Mouse (Mus musculus): ENCODE data around the gene Nenf. TPM values are rescaled to one million over a fixed set of nuclear protein-coding genes. Genes with fewer than 3 reads are reported as not detected.

Gene Nenf
- total and polyA plus RNA-seq, 3 experiments: 78.7 to 249 (median 94.3) TPM

DNA sequence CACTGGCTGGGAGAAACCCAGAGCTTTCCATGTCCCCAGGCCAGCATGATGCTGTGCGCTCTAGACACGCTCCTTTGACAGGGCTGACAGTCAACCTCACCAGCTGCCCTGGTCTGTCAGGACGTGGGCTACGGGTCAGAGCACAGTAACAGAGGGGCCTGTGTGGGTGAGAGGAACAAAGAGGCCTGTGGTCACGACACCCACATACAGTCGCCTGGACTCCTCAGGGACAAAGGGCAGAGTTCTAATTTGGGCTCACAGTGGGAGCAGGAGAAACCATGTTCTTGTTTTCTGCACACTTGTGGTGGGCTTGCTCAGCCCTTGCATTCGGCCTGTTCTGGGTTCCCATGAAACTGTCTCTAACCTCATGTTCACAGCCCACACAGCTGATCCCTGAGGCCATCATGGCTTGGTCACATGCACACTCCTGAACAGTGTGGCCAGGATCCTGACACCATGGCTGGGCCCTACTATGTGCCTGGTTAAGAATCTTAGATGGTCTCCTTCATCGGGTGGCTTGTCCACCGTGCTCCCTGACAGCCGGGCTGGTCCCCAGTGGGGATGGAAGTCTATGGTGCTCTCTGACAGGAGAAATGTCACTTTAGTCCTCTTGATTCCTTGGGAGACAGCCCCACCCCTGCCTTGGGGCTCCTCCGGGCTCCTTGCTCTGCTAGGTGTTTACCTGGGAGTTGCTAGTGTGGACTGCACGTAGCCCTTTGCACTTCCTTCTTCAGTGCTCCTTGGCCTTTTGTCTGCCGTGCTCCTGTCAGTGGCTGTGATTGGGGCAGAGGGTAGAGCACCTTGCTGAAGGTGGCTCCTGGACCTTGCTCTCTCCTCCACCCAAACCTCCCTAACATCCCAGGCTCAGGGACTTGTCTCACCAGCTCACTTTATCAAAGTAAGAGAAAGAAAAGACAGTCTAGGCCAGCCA lies 34.6 kb downstream of the Nenf start:
- no peak for DNase-seq

DNA sequence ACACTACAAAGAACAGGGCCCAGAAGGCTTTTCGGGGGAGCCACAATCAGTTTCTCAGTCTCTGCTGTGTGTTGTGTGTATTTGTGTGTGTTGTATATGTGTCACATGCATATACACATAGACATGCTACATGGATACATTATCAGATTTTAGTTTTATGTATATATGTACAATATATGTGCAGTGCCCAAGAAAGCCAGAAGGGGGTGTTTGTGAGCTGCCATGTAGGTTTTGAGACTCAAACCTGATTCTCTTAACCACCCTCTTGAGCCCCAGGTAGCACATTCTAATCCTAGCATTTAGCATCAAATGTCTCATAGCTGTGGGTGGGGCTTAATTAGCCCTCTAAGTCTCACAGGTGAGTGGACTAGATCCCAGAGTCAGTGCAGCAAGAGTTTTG lies 35.7 kb downstream of the Nenf start:
- DNase-seq: no peak

DNA sequence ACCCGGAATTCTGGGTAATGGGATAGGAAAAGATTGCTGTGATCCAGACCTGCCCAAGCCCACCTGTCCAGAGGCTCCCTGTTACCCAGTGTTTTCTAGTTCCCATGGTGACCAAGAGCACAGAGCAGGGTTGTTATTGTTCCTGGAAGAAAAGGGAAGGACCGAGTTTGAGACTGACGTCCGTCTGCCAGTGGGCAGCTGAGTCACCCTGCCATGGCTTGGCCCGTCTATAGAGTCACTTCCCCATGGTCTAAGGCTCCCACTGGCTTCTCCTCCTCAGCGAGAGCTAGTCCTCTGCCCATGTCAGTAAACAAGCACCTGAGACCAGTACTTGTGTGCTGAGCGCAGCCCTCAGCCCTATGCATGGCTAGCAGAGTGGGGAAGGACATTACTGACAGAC lies 36.8 kb downstream of the Nenf start:
- DNase-seq: no peak

DNA sequence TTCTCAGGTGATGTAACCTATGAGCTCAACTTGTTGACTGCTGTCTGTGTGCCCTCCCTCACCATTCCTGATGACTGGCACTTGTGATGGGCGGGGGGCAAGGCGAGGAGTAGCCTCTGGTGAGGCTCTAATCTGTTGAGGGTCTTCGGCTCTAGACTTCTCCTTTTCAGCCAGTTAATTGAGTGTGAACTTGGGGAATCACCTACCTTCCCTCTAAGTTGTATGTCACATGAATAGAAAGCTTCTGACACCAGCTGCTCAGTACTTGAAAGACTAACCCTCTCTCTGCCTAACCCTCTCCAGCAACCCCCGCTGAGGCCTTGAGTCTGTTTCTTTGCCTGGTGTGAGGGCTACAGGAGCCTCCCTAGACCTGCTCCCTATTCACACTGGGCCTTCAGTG lies 39.7 kb downstream of the Nenf start:
- DNase-seq: no peak

DNA sequence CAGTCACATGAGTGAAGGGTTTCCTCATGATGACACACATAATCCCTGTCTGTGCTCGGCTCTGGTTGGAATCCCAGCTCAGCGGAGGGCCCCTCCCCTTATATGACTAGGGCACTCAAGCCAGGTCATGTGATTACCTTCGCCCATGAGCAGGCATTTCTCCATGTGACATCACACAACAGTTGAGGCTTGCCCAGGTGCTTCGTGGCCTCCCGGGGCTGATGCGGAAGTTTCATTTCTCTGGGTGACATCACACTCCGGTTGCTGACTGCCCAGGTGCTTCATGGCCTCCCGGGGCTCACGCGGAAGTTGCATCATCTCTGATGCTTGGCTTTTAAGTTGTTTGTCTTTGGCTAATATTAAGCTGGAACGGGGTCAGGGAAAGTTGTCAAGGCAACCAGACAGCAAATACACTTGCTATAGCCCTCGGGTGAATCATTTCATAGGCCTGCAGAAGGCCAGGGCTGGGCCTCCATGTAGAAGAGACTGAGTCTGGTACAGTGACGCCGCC lies 40.4 kb downstream of the Nenf start:
- DNase-seq: peak; percentile 70

DNA sequence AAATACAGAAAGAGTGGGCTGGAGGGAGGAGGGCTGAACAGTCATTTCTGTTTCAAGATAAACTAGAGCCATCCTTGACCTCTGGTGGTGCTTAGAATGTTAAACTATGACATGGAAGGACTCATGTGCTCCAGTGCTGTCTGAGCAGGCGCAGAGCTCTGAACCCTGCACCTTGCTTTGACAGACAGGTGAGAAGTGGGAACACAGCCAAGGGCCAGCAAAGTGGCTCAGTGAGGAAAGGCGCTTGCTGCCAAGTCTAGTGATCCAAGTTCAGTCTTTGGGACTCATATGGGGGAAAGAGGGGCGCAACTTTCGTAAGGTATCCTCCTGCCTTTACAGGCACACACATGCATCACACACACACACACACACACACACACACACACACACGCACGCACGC lies 41.8 kb downstream of the Nenf start:
- DNase-seq: no peak

DNA sequence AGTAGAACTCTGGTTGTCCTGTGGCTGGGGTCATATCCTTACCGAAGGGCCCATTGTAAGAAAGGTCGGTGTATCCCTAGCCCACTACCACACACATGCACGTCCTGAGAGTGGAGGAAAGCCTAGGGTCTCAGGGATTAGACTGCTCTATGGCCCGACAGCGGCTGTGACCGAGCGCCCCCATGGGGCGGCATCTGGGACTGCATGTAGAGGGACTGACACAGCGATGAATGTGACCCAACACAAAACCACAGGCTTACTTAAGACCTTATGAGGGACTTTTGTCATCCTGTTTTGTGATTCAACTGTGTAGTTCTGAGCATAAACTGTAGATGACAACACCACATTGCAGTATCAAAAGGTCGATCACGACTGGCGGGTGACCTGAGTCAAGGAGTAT lies 42.5 kb downstream of the Nenf start:
- peak; percentile 89 for DNase-seq

DNA sequence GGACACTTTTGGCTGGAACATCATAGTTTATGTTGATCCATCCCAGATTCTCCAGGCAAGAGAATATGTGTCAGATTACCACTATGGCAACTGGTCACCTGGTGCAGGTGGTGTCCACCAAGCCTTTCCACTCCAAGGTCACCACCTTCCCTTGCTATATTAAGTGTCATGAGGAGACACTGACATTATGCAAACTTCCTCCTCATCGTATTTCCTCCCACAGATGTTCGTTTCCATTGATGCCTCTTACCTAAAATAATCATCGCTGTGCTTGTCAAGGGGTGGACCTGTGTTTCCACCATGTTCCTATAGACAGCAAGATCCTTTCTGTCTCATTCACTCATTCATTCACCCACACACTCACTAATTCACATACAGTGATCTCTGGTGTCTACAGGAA lies 45.3 kb downstream of the Nenf start:
- DNase-seq: no peak

DNA sequence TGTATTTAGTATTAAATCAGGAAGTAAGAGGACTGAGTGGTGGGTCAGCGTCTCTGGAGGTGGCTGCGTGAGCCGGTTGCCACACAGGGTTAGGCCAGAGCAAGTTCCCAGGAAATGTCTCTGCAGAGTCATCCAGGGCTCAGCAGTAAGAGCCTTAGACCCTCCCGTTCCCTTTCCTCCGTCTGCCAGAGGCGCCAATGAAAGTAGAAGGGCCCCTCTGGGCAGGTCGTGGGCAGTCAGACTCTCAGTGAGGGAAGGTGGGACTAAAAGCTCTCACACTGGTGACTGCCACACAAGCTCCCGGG lies 48.4 kb downstream of the Nenf start:
- DNase-seq: no peak

DNA sequence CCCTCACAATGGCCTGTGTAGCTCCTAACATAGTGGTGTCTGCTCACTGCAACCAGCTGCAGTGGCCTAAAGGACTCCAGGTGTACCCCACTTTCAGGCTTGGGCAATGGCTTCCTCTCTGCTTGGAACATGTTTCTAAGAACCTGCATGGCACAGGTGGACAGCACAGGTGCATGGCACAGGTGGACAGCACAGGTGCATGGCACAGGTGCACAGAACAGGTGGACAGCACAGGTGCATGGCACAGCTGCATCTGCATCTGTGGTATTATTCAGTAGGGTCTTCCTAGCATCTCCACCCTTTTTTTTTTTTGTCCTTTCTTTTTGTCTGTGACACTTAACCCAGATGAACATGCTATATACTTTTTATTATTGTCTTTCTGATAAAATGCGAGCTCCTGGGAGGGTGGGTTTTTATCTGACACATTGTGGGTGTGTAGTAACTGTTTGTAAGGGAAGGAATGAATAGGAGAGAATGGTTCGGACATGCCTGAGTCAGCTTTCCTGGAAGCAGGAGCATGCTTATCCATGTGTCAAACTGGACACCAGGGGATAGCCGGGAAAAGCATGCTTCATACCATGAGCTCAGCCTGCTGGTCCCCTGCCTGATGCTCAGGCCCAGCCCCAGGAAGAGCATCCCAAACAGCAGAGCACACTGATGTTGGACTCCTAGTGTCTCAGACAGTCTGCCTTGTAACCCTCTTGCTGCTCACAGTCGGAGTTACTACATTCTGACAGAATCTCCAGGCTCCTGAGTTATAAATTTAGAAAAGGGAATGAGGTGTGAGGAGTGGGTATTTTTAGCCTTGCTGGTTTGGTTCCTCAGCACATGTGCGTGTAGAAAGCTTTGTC lies 49.0 kb downstream of the Nenf start:
- no peak for DNase-seq

DNA sequence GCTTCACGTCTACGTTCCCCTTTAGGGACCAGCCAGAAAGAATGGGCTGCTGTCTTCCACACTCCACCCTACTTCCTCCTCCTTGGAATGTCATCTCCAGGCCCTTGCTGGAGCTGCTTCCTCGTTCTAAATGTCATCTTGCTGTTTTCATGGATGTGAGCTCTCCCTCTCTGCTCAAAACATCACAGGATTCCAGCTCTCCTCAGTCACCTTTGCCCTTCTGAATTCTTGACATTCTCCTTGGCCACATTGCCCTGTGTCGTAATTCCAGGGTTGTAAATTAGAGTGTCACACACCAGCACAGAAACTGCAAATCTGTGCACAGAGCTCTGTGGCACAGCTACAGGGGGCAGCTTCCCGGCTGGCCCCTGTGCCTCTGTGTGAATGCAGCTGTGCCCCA lies 50.1 kb downstream of the Nenf start:
- DNase-seq: peak; percentile 69

DNA sequence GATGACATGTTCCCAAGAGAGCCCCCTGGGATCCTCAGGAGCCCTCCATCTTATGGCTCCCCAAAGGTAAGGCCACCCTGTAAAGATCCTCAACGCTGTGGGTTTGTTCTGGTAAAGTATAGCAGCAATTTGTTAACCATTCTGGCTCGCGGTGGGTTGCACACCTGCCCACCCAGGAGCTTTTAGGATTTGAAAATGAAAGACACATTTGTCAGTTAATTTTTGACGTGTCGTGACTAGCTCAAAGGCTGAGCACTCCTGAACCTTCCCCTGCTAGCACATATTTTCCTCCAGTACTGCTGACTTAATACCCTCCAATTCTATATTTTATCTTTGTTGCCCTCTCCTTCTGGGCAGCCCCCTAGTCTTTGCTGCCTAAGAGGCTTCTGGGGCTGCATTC lies 50.8 kb downstream of the Nenf start:
- DNase-seq: no peak

DNA sequence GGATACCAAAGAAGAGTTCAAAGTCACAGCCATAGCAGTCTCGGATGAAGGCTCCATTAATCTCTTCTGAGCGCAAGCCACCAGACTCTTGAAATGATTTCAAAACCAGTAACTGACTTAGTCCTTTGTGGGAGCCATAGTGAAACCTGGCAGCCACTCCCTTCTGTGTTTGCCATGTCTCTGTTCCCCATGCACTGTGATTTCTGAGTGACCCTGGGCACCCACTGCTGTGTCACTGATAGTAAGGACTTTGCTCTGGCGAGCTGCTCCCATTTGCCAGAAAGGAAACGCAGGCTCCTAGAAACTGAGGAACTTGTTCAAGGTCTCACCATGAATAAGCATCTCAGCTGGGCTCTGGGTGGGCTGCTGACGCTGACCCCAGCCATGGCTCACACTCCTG lies 54.5 kb downstream of the Nenf start:
- peak; percentile 49 for DNase-seq

DNA sequence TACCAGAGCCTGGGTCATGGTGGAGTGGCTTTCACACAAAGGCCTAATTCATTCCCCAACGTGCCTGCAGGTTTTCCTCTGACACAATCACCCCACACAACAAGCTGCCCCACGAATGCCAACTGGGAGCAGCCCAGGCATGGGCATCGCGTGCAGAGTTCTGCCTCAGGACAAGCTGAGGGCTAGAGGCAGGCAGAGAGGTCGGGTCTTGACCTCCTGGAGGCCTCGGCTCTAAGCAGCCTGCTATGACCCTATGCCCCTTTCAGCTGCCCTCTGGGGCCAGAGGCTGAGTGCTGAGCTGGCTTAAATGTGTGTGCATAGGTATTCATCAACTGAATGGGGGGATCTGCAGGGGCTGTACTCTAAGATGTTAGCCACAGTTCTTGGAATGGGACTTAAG lies 56.1 kb downstream of the Nenf start:
- DNase-seq: no peak

DNA sequence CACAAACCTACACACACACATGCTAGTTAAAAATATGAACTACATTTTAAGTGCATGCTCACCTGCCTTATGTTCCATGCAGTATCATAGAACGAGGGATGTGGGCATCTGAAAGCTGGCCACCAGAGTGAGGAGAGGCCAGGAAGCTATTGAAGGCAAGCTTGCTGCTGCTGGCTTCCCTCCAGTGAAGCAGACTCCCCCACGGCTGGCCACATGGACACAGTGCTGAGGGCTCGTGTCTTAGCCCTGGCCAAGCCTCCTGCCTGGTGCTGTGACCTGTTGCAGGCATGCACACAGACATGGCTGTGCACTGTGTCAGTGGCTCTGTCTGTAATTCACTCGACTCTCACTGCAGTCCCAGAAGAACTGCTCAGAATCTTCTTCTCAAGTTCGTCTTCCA lies 58.3 kb downstream of the Nenf start:
- DNase-seq: no peak

DNA sequence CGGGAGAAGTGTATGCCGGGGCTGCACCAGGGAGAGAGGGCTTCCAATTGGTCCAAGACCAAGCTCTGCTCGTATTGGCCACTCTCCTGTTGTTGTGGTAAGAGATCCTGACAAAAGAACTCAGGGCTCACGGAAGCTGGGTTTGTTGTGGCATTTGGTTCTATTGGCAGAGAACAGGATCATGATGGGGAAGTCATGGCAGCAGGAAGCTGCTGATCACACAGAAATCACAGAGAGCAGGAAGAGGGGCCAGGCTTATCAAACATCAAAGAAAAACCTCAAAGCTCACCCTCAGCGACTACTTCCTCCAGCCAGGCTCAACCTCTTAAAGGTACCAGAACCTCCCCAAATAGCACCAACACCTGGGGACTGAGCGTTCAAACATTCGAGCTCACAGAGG lies 58.9 kb downstream of the Nenf start:
- DNase-seq: no peak

DNA sequence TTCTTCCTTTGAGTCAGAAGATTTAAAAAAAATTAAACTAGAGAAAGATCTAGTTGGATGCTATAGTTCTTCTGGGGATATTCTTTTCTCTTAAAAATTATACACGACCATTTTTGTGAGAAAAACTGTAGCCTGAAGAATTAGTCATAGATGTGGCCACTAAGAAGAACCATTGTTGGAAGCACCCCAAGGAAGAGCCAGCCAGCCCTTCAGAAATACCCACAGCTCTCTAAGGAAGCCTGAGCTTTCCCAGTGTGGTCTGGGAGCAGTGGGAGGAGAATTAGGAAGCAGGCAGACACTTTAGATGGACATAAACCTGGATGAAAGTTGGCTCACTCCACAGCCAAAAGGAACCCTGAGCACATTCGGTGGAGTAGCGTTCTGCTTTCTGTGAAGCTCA lies 59.5 kb downstream of the Nenf start:
- DNase-seq: no peak

DNA sequence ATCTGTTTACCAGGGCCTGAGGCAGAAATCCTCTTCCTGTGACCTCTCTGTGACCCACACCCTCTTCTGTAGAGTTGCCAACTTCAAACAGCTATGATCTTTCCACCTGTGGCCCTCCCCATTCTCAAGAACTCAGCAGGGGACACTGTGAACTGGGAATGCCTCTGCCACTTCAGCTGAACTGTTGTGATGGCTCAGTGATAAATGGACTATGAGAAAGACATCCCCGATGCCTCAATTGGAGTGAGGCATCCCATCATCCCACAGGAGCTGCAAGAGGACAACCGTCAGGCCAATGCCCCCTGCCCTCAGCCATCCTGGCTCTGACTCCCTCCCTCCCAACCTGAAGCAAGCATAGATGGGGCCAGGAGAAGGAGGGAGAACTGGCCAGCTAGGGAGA lies 60.0 kb downstream of the Nenf start:
- DNase-seq: no peak

DNA sequence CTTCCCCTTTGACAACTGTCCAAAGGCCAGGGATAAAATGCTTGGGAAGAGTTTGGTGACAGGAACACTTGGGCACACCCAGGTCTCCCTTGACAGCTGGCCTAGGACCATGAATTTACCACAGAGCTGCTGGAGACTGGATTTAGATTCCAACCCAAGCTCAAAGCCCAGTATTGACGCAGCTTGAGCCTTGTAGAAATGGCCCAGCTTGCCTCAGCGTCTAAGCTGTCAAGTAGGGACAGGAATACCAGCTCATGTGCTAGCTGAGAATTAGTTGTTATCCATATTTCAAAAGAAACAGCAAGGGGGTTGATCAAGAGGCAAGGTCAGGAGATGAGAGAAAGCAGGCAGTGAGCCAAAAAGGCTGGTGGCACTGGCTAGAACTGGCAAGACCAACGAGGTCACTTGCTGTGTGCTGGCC lies 60.6 kb downstream of the Nenf start:
- DNase-seq: peak; percentile 78
